Mouse (Mus musculus) erythroblast, embryonic 14.5 days (primary cell): ENCODE data around the gene Gm10340. TPM values are rescaled to one million over a fixed set of nuclear protein-coding genes. Genes with fewer than 3 reads are reported as not detected.
"Not testable (repeated sequence)": the region's sequence is repeated elsewhere in the genome, so short reads cannot be mapped to it uniquely, and the experiment has no call there.

Experiments
- H3K27me3 ChIP-seq: 2 replicates; pipeline ENCODE4 v1.6.1; 2012; ENCODE audit warnings: inconsistent platforms; ENCODE audit not compliant: control insufficient read depth
- H3K36me3 ChIP-seq: 2 replicates; pipeline ENCODE4 v1.6.1; 2012; ENCODE audit warnings: mild to moderate bottlenecking, inconsistent platforms; ENCODE audit not compliant: control insufficient read depth
- H3K4me1 ChIP-seq: 2 replicates; pipeline ENCODE4 v1.6.1; 2012; ENCODE audit warnings: inconsistent platforms; ENCODE audit not compliant: control insufficient read depth
- H3K4me3 ChIP-seq: replicated peaks from 2 replicates; pipeline ENCODE3; 2012; ENCODE audit warnings: moderate library complexity, mild to moderate bottlenecking, inconsistent platforms
- H3K9me3 ChIP-seq: 2 replicates; pipeline ENCODE4 v1.6.1; 2012; ENCODE audit warnings: low read length, inconsistent platforms, mixed read lengths; ENCODE audit not compliant: control insufficient read depth
- polyA plus RNA-seq: library from polyadenylated mRNA; stranded (reverse); fragments of >175 nt; gene quantifications from 2 replicates; pipeline ENCODE4 v1.2.3, GENCODE M21; 2012

The Gm10340 gene
- not detected in 2 replicates for polyA plus RNA-seq

DNA sequence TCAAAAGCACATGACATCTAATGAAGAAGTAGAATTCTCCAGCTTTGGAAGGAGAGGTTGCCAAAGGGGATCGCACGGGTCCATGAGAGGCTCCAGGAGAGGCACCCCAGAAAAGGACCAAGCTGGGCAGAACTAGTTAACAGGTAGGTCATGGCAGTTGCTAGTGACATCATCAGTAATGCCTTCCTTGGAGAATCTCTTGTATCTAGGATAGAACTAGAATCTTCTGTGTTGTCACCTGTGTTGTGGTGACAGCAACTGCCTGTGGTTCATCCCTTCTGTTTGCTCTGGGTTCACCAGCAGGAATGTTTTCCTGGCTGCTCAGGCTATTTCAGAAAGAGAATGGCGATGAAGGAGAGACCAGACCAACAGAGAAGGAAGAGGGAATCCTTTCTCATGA lies at the start of gene Gm10340:
TSS of gene Gm10340 (plus strand) at position 301 of the 400 bp plus-strand sequence.
- not testable (repeated sequence) for H3K4me1 ChIP-seq, H3K4me3 ChIP-seq, H3K36me3 ChIP-seq, H3K9me3 ChIP-seq, H3K27me3 ChIP-seq

DNA sequence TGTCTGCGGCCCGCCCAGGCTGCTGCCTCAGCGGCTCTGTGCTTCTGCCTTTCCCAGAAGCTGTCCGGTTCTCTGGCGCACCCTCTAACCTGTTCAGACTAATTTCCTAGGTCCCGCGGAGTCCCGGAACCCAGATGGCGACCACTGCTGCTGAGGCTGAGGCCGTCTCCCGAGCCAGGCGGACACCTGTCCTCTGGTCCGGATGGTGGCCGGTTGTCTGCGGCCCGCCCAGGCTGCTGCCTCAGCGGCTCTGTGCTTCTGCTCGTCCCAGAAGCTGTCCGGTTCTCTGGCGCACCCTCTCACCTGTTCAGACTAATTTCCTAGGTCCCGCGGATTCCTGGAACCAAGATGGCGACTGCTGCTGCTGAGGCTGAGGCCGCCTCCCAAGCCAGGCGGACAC lies 17.7 kb upstream of the Gm10340 start:
- H3K4me1 ChIP-seq, H3K9me3 ChIP-seq, H3K27me3 ChIP-seq, H3K4me3 ChIP-seq, H3K36me3 ChIP-seq: not testable (repeated sequence)

- not testable (repeated sequence) for H3K36me3 ChIP-seq, H3K4me1 ChIP-seq, H3K4me3 ChIP-seq, H3K27me3 ChIP-seq, H3K9me3 ChIP-seq
Observed at GRCm38 (mm10) chr14:3187955-3188354, 54.2 kb downstream of the Gm10340 start, which contains the start of gene Gm5795. Gene Gm5795, plus strand, starts transcription at chr14:3188255.

Other genes with a start within 250 kb of the Gm10340 start
- not detected in 2 replicates for gene Gm2888, start 104.0 kb upstream of the Gm10340 start, polyA plus RNA-seq
- gene Gm2897, start 84.7 kb upstream of the Gm10340 start, polyA plus RNA-seq, result not detected in 2 replicates
- not detected in 2 replicates for gene Gm5795, start 54.3 kb downstream of the Gm10340 start, polyA plus RNA-seq
- gene D830030K20Rik, start 74.5 kb downstream of the Gm10340 start, polyA plus RNA-seq, result not detected in 2 replicates
- not detected in 2 replicates for gene Gm2956, start 198.6 kb downstream of the Gm10340 start, polyA plus RNA-seq